Mouse (Mus musculus) megakaryocyte progenitor cell, adult 5-6 weeks (primary cell): Measurements from ENCODE around the gene Gm3194. TPM values are rescaled to one million over a fixed set of nuclear protein-coding genes. Genes with fewer than 3 reads are reported as not detected.
"Not testable (repeated sequence)": the region's sequence is repeated elsewhere in the genome, so short reads cannot be mapped to it uniquely, and the experiment has no call there.

Source experiments
- ATAC-seq: replicated peaks from 2 replicates; pipeline ENCODE4 v1.8.0; 2016; ENCODE audit warnings: mild to moderate bottlenecking, moderate TSS enrichment, inconsistent platforms; ENCODE audit not compliant: poor library complexity
- total RNA-seq, 2 experiments: library from RNA; stranded (forward) in 1 of 2; stranded (reverse) in 1 of 2; fragments of 157-497, 149-512 nt in 1 of 2; fragments of 200-1000 nt in 1 of 2; gene quantifications; 2 replicates each; pipeline versions ENCODE4 v1.2.3 to v1.2.4; 2015 to 2017

The Gm3194 gene
- total RNA-seq (2015) = 0.76 and 1.4 TPM in 2 replicates
- 0.91 and 1.00 TPM in 2 replicates for total RNA-seq (2017)

DNA sequence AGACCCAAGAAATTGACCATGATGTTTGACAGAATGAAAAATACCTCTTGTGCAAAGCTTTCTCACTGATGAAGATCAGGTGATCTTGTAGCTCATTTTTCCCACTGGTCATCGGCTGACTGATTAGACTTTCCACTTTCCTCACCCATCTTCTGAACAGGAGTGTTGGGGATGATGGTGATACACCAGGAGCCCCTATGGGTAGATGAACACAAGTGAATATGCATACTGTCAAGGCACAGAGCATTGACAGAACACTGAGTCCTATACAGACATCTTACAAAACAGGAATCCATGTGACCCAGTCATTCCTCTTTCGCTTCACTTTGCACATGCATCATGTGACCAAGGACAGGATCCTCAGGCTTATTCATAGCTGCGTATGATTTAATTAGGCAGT lies at the start of gene Gm3194:
TSS of gene Gm3194 (minus strand) at position 101 of the 400 bp plus-strand sequence.
- not testable (repeated sequence) for ATAC-seq

DNA sequence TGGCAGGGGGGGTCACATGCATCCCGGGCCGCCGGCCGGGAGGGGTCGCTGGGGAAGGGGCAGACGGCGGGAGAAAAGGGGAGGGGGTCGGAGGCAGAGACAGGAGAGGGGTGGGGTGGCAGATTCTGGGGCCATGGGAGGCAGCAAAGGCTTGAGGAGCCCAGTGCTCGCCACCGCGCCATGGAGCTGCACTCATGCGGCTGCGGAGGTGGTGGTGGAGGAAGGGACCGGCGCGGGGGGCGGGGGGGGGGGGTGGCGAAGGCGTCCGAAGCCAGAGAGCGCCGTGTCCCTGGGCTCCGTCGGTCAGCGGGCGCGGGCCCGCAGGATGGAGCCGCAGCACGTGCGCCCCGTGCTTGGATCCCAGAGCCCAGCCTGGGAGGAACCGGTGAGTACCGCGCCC lies 46.1 kb upstream of the Gm3194 start, which contains the start of gene Gm3488:
TSS of gene Gm3488 (plus strand) at position 301 of the 400 bp plus-strand sequence.
- not testable (repeated sequence) for ATAC-seq

DNA sequence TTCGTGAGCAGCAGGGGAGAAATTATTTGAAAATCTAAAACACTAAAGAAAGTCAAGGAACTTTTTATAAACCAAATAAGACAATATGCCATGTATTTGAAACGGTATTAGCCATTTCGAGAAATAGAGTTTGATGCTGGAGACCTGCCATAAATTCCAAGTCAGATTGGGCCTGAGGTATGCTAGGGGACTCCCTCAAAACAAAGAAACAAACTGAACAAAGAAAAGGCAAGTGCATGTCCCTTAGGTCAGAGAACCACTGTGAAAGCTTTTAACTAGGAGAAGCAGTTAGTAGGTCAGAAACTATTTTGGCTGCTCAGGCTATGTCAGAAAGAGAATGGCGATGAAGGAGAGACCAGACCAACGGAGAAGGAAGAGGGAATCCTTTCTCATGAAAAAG lies 28.6 kb upstream of the Gm3194 start, which contains the start of gene Gm3187:
TSS of gene Gm3187 (plus strand) at position 301 of the 400 bp plus-strand sequence.
- not testable (repeated sequence) for ATAC-seq

DNA sequence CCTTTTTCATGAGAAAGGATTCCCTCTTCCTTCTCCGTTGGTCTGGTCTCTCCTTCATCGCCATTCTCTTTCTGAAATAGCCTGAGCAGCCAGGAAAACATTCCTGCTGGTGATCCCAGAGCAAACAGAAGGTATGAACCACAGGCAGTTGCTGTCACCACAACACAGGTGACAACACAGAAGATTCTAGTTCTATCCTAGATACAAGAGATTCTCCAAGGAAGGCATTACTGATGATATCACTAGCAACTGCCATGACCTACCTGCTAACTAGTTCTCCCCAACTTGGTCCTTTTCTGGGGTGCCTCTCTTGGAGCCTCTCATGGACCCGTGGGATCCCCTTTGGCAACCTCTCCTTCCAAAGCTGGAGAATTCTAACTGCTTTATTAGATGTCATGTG lies 22.5 kb upstream of the Gm3194 start, which contains the start of gene Gm8246:
TSS of gene Gm8246 (minus strand) at position 101 of the 400 bp plus-strand sequence.
- not testable (repeated sequence) for ATAC-seq

DNA sequence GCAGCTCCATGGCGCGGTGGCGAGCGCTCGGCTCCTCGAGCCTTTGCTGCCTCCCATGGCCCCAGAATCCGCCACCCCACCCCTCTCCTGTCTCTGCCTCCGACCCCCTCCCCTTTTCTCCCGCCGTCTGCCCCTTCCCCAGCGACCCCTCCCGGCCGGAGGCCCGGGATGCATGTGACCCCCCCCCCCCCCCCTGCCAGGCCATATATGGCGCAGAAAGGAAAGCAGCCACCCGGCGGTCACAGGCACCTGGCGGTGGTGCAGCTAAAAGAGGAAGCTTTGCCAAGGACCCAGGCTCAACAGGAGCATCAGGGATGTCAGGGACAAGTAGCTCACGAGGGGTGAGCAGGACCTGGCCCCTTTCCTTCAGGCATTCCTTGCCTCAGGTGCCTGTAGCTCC lies 5.2 kb upstream of the Gm3194 start:
- not testable (repeated sequence) for ATAC-seq

DNA sequence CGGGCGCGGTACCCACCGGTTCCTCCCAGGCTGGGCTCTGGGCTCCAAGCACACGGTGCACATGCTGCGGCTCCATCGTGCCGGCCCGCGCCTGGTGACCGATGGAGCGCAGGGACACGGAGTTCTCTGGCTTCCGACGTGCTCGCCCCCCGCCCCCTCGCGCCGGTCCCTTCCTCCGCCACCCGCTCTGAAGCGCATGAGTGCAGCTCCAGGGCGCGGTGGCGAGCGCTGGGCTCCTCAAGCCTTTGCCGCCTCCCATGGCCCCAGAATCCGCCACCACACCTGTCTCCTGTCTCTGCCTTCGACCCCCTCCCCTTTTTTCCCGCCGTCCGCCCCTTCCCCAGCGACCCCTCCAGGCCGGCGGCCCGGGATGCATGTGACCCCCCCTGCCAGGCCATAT lies 66.3 kb downstream of the Gm3194 start, which contains the start of gene Gm3500:
TSS of gene Gm3500 (minus strand) at position 101 of the 400 bp plus-strand sequence.
- not testable (repeated sequence) for ATAC-seq

Other genes with a start within 250 kb of the Gm3194 start
- gene Gm3526, start 194.9 kb downstream of the Gm3194 start, total RNA-seq (2015) = not detected in 2 replicates
- not detected in 2 replicates for gene Gm3526, start 194.9 kb downstream of the Gm3194 start, total RNA-seq (2017)
- gene Gm3542, start 120.5 kb downstream of the Gm3194 start, total RNA-seq (2015) = not detected in 2 replicates
- gene Gm3542, start 120.5 kb downstream of the Gm3194 start, total RNA-seq (2017) = not detected in 2 replicates
- gene Gm3500, start 66.4 kb downstream of the Gm3194 start, total RNA-seq (2015) = not detected in 2 replicates
- gene Gm3500, start 66.4 kb downstream of the Gm3194 start, total RNA-seq (2017) = not detected in 2 replicates
- gene Gm8246, start 22.4 kb upstream of the Gm3194 start, total RNA-seq (2015) = not detected in 2 replicates
- gene Gm8246, start 22.4 kb upstream of the Gm3194 start, total RNA-seq (2017) = not detected in 2 replicates
- gene Gm3187, start 28.7 kb upstream of the Gm3194 start, total RNA-seq (2015) = not detected in 2 replicates
- not detected in 2 replicates for gene Gm3187, start 28.7 kb upstream of the Gm3194 start, total RNA-seq (2017)
- 0.69 TPM in 1 of 2 replicates, not detected in the other for gene Gm3488, start 46.2 kb upstream of the Gm3194 start, total RNA-seq (2015)
- not detected in 2 replicates for gene Gm3488, start 46.2 kb upstream of the Gm3194 start, total RNA-seq (2017)
- not detected in 2 replicates for gene Gm3532, start 83.0 kb upstream of the Gm3194 start, total RNA-seq (2015)
- gene Gm3532, start 83.0 kb upstream of the Gm3194 start, total RNA-seq (2017) = not detected in 2 replicates
- not detected in 2 replicates for gene Gm8265, start 177.6 kb upstream of the Gm3194 start, total RNA-seq (2015)
- gene Gm8265, start 177.6 kb upstream of the Gm3194 start, total RNA-seq (2017) = not detected in 2 replicates
- not detected in 2 replicates for gene Gm9603, start 232.0 kb upstream of the Gm3194 start, total RNA-seq (2015)
- not detected in 2 replicates for gene Gm9603, start 232.0 kb upstream of the Gm3194 start, total RNA-seq (2017)